Mouse (Mus musculus): Measurements from ENCODE around the gene Pcyt1b.

The Pcyt1b gene

DNA sequence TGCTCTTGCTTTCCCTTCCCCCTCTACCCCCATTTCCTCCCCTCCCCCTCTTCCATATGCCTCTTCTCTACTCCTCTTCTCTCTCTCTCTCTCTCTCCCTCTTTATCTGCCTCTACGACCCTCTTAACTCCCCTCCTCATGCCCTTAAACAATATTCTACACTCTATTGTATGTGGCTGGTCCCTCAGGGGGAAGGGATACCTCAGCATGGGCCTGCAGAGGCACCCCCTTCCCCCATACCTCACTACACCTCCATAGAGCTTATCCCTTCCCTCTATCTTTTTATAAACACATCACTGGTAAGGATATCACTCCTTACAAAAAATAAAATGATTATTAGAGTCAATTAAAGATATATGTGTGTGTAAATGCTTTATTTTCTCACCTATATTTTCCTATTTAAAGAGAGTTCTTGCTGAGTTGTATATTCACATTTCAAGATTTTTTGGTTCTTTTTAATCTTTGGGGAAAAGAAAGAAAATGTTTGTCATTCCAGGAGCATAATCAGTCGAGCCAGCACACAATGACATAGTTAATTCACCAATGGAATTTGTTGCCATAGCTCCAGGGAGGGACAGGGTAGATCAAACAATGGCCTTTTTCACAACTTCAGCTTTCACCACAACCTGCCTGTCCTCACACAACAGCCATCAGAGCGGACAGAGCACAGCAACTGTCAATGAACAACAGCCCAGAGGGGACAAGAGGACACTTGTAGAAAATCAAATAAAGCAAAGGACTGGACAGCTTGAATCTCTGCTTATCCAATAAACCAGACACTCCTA is at the start of gene Pcyt1b:
Gene Pcyt1b, plus strand, starts transcription at position 646 of the 785 bp plus-strand sequence.
- DNase-seq (ENCODE audit: low read depth): no peak

DNA sequence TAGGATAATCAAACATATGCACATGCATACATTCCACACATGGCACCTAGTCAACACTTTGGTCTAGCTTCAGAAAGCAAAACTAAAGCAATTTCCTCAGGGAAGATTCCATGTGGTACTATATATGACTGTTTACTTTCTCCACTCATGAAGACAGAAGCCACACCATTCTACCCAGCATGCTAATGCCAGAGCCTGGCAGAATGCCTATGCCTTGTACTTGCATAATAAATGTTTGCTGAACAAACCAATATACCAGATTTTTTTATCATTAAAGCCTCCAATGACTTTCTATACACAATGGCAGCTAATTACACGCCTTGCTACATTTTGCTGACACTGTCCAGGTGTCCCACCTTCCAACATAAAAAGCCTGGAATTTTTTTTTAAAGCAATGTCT is 24.4 kb upstream of the Pcyt1b start:
- no peak for DNase-seq (ENCODE audit: low read depth)

DNA sequence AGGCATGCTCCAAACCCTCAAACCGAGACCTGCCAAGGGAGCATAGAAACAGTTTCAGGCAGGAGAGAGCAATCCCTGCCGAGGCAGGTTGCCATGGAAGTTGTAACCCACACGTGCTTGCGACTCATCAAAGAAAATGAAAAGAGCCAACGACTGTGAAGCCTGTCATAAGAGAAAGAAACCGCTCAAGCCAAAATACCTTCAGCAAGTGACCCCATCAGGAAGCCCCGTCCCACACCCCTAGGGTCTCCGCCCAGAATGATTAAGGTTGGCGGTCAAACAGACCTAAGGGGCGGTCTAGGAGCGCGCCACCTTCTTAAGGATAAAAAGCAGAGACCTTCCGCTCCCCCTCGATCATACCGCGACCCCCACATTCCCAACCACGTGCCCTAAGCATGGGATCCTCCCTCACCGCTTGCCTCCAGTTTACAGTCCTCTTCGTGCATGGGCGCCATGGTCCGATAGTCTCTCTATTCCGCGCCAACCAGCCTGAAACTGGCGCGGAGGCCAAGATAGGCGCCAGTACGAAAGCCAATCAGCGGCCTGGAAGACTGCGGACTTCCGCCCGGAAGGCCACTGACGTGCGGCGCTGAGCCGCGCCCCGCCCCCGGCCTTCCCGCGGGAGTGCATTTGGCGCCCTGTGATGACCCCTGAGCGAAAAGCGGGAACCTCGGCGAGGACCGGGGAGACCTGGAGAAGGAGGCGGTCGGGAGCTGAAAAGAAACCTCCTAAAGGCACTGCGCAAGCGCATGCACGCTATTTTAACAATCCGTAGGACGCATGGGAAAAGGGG is 22.8 kb upstream of the Pcyt1b start, which contains the start of gene Pola1:
Gene Pola1, minus strand, starts transcription at position 499 of the 793 bp plus-strand sequence.
- peak; percentile 57 for DNase-seq (ENCODE audit: low read depth)

DNA sequence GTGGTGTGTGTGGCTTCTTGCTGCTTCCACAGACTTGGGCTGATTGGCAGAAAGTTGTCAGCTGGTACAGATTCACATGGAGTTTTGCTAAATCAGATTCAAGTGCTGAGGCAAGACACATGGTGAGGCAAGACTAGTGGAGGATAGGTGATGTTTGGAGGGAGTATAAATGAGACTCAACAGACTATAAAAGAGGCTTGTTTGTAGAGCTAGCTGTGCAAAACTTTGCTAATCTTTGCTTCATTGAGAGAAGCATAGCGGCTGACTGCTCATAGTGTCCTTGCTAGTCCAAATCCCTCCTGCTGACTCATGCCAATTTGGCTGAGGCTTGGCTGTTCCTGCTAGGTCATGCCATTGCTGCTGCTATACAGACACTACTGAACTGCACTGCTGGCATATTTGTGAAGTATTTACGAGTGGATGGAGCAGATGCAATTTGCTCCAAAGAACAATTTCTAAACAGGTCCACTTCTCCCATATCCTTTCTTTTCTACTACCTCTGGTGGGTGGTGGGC is 19.7 kb upstream of the Pcyt1b start:
- DNase-seq (ENCODE audit: low read depth): no peak

DNA sequence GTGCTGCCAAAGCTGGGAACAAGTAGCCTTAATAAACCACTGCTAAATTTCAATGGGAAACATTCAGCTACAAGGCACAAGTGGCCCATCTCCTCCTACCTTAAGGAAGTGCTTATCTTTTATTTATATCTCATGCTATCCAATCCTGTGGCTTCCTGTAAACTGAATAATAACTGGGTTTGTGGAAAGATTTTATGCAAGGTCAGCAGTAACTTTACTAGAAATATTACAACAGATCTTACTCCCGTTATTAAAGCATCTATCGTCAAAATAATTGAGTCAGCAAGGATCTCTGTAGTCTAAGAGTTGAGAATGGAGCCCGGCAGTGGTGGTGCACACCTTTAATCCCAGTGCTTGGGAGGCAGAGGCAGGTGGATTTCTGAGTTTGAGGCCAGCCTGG is 11.1 kb upstream of the Pcyt1b start:
- DNase-seq (ENCODE audit: low read depth): no peak

DNA sequence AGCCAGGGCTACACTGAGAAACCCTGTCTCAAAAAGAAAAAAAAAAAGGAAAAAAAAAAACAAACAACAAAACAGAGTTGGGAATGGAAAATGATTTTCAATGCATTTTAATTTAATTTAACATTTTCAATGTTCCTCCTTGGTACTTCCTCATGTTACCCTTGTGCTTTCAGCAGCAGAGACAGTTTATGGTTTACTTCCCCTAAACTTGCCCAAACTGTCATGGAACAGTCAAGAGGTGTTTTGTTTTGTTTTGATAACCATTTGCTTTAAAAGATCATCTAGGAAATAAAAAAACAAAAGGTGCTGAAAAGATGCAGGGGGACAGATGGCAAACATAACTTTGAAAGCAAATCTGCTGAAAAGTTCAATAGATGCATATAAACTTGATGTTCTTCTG is 10.6 kb upstream of the Pcyt1b start:
- no peak for DNase-seq (ENCODE audit: low read depth)

DNA sequence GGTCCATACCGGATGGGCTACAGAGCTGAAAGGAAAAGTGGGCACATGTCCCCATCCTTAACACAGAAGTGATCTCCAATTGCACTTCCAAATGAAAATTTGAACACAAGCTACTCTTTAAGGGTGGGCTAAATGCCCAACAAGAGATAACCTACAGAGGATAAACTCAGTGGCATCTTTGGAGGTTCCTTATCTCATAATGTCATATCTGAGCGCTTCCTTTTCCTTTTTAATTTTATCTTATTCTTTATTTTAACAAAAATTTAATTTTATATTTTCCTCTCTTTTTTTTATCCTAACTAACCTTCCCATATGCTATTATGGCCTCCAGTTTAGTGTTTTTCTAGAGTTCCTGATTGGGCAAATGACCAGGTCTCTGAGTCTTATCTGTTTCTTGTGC is 3.9 kb upstream of the Pcyt1b start:
- no peak for DNase-seq (ENCODE audit: low read depth)

DNA sequence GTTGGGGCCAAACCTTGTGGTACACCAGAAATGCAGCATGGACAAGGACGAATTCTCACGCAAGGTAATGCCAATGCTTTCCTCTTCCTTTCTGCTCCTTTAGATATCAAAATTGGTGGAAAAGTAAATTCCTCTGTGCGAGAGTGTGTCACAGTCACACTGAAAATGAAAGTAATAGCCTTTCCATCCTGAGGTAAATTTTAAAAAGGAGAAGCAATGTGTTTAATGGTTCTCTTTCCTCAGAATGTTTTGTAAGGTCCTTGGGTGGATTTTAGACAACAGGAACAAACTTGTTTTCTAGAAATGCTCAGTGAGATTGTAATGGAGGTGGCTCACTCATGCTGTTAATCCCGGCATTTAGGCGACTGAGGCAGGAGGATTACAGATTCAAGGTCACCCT is 490 bp downstream of the Pcyt1b start:
- no peak for DNase-seq (ENCODE audit: low read depth)

DNA sequence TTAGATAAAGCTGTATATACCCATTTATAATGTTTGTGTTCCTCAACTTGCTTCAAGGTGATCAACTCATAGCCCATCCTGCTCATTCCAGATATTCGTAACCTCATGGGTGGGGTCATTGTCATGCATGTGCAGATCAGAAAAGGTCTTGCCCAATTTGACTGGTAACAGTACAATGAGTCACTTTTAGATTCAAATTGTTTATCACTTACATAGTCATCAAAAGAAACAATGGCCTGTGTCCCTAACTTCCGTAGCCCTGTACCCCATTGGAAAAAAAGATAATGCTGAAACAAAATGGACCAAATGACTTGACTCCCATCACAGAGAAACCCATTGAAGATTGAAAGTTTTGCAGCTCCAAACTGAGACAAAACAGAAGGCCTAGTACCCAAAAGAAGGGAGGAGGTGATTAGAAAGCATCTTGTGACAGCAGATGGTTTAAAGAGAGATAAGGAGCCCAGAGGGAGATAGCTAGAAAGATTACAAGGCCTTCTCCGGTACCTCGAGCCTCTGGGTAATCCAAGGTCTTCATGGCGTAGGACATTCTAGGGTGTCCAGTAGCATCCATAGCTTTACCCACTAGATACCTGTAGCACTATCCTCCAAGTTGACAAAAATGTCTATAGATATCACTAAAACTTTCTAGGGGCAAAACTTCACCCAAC is 9.4 kb downstream of the Pcyt1b start:
- no peak for DNase-seq (ENCODE audit: low read depth)

DNA sequence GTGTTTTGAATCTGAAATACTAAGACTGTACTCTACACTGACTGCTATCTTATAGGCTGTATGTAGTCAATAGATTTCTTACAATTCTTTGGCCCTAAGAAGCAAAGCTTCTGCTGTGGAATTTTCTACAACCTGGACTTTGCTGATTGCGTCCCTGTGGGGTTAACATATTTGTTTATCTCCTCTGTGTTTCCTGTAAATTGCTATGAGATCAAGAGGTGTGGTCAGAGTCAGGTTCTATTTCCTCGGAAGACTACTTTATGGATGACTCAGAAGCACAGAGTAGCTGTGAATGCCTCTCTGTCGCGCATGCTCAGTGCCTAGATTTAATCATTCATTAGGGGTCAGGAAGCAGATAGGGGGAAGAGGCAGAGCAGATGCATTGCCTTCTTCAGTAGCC is 10.1 kb downstream of the Pcyt1b start:
- no peak for DNase-seq (ENCODE audit: low read depth)

DNA sequence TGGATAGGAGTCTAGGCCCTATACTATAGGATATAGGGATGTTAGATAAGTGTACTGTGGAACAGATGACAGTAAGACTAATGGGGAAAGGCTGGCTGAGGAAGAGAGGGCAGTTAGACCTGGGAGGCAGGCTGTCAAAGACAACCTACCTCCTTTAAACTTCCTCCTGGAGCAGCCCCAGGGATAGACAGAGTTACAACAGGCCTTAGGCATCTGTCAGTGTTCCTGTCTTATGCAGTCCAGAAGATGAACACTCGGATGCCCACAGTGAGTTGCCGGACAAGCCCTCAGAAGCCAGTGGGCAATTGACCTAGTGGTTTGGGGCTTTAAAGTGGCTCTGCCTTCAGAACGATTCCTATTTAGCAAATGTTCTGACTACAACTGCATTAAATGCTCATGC is 19.8 kb downstream of the Pcyt1b start:
- no peak for DNase-seq (ENCODE audit: low read depth)

DNA sequence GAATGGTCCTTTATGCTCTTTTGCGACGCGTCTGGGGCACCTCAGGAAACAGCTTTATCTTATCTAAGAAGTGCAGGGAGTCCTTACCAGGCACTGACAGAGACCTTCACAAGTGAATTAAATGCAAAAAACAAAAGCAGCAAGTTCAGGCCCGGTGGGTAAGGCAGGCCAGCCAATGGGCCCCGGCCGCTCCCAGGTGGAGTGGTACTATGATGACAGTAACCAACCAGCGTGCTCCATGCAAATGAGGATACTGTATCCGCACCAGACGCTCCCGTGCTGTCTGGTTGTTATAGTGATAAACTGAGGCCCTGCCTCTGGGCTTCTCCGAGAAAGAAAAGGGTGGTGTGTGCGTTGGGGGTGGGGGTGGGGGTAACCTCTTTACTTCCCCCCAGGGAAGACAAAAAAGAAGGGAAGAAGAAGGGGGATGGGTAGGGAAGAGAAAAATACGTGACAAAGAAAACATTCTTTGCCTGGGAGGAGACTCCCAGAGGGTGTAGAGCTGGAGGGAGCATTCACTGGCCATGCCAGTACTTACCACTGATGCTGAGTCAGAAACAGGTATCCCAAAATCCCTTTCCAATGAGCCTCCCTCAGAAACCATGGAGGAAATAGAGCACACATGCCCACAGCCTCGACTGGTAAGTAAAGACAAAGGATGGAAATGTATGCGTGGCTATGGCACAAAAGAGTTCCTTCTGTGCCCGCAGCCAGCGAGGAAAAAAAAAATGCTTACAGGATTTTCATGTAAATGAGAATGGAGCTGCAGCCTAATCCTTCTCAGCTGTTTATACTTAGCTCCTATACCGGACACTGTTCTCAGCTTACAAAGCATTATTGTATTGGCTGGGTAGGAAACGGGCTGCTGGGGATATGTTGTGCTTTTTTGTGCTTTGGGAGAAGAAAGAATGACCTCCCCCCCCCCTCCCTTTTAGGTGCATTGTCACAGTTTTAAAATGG is 20.5 kb downstream of the Pcyt1b start:
- peak; percentile 35 for DNase-seq (ENCODE audit: low read depth)

DNA sequence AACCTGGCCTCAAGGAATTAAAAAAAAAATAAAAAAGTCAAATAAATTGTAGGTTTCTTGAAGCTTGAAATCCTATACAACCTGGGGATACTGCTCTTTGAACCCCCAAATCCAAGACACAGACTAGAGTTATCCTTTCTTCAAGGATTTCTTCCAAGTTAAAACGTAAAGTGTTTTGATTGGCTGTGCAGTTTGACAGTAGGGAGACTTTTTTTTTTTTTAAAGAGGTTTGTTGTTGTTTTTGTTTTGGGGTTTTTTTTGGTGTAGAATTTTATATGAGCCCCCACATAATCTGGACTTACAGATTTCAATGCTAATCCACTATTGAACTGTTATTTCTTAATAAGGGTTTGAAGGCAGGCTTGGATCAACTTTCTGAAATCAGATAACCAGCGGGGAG is 21.6 kb downstream of the Pcyt1b start:
- no peak for DNase-seq (ENCODE audit: low read depth)

DNA sequence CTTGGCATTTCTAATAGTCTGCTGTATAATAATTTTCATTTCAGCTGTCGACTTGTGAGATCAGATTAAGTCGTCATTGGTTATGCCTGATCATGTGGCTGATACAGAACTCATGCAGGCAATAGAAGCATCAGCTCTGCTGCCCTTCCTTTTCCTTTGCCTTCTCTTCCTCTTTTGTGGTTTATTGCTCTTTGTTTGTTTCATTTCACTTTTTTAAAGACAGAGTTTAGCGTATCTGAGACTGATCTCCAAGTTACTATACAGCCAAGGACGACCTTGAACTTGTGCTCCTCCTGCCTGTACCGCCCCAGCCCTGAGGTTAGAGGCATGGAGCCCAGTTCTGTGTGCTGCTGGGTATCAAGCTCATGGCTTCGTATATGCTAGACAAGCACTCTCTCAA is 34.6 kb downstream of the Pcyt1b start:
- no peak for DNase-seq (ENCODE audit: low read depth)

DNA sequence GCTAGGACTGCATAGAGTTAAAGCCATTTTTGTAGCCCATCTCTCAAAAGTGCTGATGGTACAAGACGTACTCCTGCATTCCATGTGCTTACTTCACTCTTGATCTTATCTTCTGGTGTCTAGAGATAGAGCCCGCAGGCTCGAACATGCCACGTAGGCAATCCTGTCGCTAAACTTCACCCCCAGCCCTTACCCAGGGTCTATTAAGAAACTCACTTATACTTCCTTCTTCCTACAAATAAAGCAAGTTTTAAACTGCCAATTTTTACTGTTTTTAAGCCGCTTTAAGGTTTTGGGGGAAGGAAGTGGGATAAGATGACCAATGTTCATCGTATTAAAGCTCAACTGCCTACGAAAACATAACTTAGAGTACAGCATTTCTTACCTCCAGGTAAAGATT is 36.0 kb downstream of the Pcyt1b start:
- DNase-seq (ENCODE audit: low read depth): no peak

DNA sequence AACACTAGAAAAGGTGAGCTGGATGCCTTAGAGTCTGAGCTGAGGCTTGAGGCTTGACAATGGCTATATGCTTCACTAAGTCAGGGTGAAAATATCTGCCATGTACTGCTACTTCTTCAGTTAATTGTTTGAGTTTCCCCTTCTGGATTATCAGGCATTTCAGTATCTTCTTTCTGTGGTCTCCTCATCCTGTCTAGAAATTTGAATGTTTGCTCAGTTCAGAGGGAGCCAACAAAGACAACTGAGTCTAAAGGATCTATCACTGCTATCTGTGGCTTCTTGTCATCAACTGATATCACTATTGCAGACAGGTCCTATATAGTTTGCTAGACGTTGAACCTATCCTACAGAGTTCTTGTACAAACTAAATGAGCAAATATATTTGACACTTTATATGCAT is 42.9 kb downstream of the Pcyt1b start:
- no peak for DNase-seq (ENCODE audit: low read depth)

DNA sequence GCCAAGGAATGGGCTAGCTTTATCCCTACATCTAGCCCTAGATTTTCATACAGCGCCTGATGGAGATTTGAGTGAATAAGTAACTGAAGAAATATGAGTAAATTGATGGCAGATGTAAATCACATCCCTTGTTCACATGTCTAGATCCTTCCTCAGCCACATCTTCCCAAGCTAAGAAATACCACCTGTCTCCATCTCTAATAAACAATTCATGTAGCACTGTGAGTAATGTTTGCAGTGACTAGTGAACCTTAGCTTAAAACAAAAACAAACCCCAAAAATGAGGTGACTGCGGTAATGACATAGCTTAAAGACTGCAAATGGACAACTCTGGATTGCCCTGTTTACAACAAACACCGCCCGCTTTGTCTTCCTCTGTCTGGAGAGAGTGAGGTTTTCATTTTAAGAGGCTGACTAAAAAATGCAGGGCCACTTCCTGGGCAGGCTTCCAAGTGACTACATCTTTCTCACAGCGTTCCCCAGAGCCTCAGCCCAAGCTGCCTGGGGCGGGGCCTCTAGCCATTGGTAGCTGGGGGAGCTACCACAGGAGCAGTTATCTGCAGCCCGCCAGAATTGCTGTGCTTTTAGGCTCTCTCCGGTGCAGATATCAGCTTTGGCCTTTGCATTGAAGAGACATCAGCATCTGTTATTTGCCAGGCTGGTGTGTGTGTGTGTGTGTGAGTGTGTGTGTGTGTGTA is 46.0 kb downstream of the Pcyt1b start:
- DNase-seq (ENCODE audit: low read depth): peak; percentile 26

DNA sequence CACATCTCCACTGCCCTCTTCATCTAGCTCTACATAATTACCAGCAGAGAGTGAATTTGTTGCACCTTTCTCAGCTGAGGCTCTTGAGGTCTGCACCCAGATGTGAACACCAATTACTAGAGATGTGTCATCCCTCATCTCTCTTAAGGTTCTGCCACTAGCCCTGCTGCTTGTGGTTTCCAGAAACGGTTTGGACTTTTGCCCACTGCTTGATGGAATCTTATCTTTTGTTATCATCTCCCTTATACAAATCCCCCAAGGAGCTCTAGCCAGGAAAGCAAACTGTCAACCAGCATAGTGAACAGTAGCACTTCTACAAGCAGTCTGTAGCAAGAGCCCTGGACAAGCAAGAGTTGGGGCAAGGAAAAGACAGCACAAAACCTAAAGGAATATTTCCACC is 57.9 kb downstream of the Pcyt1b start:
- no peak for DNase-seq (ENCODE audit: low read depth)

DNA sequence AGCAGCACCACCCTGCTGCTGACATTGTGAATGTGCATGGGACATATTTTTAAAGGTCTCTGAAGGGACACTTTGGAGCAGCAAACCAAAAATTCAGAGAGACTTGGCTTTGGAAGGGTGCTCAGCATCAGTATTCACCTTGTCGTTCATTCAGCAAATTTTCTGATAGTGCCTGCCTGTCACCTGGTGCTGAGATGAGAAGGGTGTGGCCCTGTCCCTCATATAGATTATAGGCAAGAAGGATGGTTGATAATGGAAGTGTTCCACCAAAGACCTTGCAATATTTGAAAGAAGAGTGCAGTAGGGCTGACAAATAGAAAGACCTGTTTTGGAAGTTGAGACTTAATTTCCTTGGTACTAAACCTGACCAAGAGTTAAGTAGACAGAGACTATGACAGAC is 74.9 kb downstream of the Pcyt1b start:
- DNase-seq (ENCODE audit: low read depth): no peak

DNA sequence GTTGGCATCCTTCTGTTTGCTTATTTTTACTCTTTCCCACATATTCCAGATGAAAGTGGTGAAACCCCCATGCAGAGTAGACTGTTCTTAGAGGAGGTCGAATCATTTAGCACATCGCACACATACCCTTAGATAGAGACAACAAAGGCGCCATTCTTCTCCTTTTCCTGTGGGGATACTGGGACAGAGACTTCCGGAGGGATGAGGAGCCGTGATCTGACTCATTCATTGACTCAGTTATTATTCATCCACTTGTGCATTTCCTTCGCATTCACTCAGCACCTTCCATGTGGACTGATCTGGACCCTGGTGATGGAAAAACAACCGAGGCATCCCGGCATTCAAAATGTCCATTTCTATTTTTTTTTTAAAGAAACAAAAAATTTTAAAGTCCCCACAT is 76.2 kb downstream of the Pcyt1b start:
- no peak for DNase-seq (ENCODE audit: low read depth)

DNA sequence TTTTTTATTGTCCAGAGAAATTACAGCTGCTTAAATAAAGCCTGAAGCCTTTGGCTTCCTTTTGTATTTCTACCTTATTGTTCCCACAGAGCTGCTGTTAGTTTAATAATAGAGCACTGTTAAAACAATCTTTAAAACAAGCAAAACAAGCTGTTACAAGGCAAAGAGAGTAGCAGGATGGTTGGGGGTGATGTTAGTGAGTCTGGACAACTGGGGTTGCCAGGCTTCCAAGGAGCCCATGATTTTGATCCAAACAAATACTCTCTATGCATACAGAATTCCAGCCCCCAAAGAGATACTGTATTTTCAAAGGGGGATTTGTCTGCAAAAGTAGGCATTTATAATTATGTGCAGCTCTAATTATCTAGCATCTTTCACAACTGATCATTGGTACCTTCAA is 77.7 kb downstream of the Pcyt1b start:
- no peak for DNase-seq (ENCODE audit: low read depth)
